Comparison of ENCODE assay signal across 28 mouse cellular contexts in the genomic region with DNA sequence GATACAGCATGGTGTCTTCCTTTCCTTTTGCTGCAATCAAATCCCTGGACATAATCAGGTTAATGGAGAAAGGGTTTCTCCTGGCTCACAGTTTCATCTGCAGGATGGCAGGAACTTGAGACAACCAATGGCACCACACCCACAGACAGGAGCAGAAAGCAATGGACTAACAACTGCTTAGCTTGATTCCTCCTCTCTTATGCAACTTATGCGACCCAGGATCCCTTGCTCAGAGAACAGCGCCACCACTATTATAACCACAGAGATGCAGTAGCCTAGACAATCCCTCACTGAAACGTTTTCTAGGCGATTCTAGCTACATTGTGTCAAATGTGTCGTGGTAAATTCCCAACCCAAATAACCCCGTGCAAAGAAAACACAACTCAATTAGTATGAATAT. TPM values are rescaled to one million over a fixed set of nuclear protein-coding genes. Genes with fewer than 3 reads are reported as not detected.
A peak's percentile ranks its signal among the peaks of the same experiment; 100 is the strongest.
DNase-seq lines count a peak whose midpoint lies in the region; ATAC-seq and TF ChIP-seq lines count a peak whose summit lies in the region.
"Had no signal": no experiment of that assay in that cellular context is flagged by ENCODE, and none has a peak within 500 bp of the region (broad histone marks: within the 10 kb centered on the region; RNA-seq: fewer than 3 reads in every experiment).

No protein-coding gene starts in this region.

- H3K9me3 ChIP-seq in heart, embryonic 11.5 days (replicated peaks; ENCODE audit: control insufficient read depth, low read length) = no peaks in the 10 kb centered on the region
- H3K9me3 ChIP-seq in lung, postnatal 0 days (ENCODE audit: low read length) = no peaks in the 10 kb centered on the region
- H3K9me3 ChIP-seq in MEL (replicated peaks; ENCODE audit: insufficient read depth, low read length) = no peaks in the 10 kb centered on the region
- no peaks in the 10 kb centered on the region for H3K9me3 ChIP-seq in hindbrain, embryonic 11.5 days (ENCODE audit: control insufficient read depth, low read length)
- H3K9me3 ChIP-seq: embryonic facial prominence, embryonic 12.5 days; forebrain, embryonic 15.5 days; hindbrain, embryonic 12.5 days; limb, embryonic 10.5 days; limb, embryonic 15.5 days; midbrain, embryonic 13.5 days had no signal

- H3K4me1 ChIP-seq in heart, embryonic 11.5 days (ENCODE audit: control insufficient read depth, insufficient read depth, low read length) = no peaks in the 10 kb centered on the region; the same call in 1 of the 2 replicates
- peaks cover 5% of the 10 kb centered on the region; the same call in 1 of the 2 replicates for H3K4me1 ChIP-seq in lung, postnatal 0 days (ENCODE audit: insufficient read depth, low read depth, low read length)
- peaks cover 45 to 54% of the 10 kb centered on the region in 2 experiments for H3K4me1 ChIP-seq in MEL (ENCODE audit: control insufficient read depth in 1 of 2, insufficient read depth in 2 of 2, low read length in 2 of 2)
- no peaks in the 10 kb centered on the region for H3K4me1 ChIP-seq in hindbrain, embryonic 11.5 days (replicated peaks; ENCODE audit: control insufficient read depth, insufficient read depth, low read length)

- WGBS in heart, embryonic 11.5 days (ENCODE audit: insufficient replicate concordance) = 71% methylated on average over 6 of the region's 6 CpGs
- 78% methylated on average over 6 of the region's 6 CpGs for WGBS in lung, postnatal 0 days
- 68% methylated on average over 6 of the region's 6 CpGs for WGBS in hindbrain, embryonic 11.5 days

- H3K36me3 ChIP-seq in heart, embryonic 11.5 days (ENCODE audit: control insufficient read depth, insufficient read depth, low read length) = no peaks in the 10 kb centered on the region
- no peaks in the 10 kb centered on the region for H3K36me3 ChIP-seq in lung, postnatal 0 days (ENCODE audit: insufficient read depth, low read length)
- peaks cover 4 to 61% of the 10 kb centered on the region in 2 experiments for H3K36me3 ChIP-seq in MEL (ENCODE audit: control insufficient read depth in 1 of 2, insufficient read depth in 2 of 2, low read length in 2 of 2)
- H3K36me3 ChIP-seq in hindbrain, embryonic 11.5 days (ENCODE audit: control insufficient read depth, insufficient read depth, low read length) = no peaks in the 10 kb centered on the region
- H3K36me3 ChIP-seq: embryonic facial prominence, embryonic 12.5 days; forebrain, embryonic 15.5 days; hindbrain, embryonic 12.5 days; limb, embryonic 10.5 days; limb, embryonic 15.5 days; midbrain, embryonic 13.5 days had no signal

- 0 out of 2 replicates have a peak, but pooled peaks have one; percentile 18 for TF ChIP-seq CTCF in lung, postnatal 0 days (IDR thresholded peaks at IDR 0.05)
- TF ChIP-seq CTCF in MEL (IDR thresholded peaks at IDR 0.05 in 2 of 3, conservative IDR thresholded peaks at IDR 0.05 in 1 of 3; ENCODE audit: control insufficient read depth in 1 of 3, insufficient read depth in 1 of 3, low read depth in 2 of 3, low read length in 3 of 3, poor library complexity in 1 of 3, severe bottlenecking in 1 of 3) = peak; percentile 31 to 60 (median 54); a peak in 5 of 6 replicates
- TF ChIP-seq CTCF in left cerebral cortex, adult 2 months (IDR thresholded peaks at IDR 0.05) = no peak

- H3K79me2 ChIP-seq in MEL (ENCODE audit: control insufficient read depth, insufficient read depth, low read length, poor library complexity) = peaks cover 29% of the 10 kb centered on the region

- no peak overlapping the region for H3K27ac ChIP-seq in heart, embryonic 11.5 days (ENCODE audit: low read depth, low read length)
- no peak overlapping the region for H3K27ac ChIP-seq in lung, postnatal 0 days (ENCODE audit: low read length)
- H3K27ac ChIP-seq in MEL (ENCODE audit: control insufficient read depth, low read depth, low read length) = peak overlapping the region; percentile 97
- H3K27ac ChIP-seq in hindbrain, embryonic 11.5 days (ENCODE audit: low read depth, low read length) = no peak overlapping the region
- no peak overlapping the region for H3K27ac ChIP-seq in left cerebral cortex, adult 2 months
- H3K27ac ChIP-seq: embryonic facial prominence, embryonic 12.5 days; forebrain, embryonic 15.5 days; heart, adult 2 months; hindbrain, embryonic 12.5 days; hindbrain, postnatal 0 days; limb, embryonic 10.5 days; limb, embryonic 15.5 days; midbrain, embryonic 13.5 days had no signal

- H3K4me2 ChIP-seq in heart, embryonic 11.5 days = no peak overlapping the region
- H3K4me2 ChIP-seq in lung, postnatal 0 days (replicated peaks; ENCODE audit: low read depth, low read length) = no peak overlapping the region
- no peak overlapping the region for H3K4me2 ChIP-seq in hindbrain, embryonic 11.5 days (replicated peaks; ENCODE audit: low read depth, low read length)
- H3K4me2 ChIP-seq: embryonic facial prominence, embryonic 12.5 days; forebrain, embryonic 15.5 days; hindbrain, embryonic 12.5 days; limb, embryonic 15.5 days; midbrain, embryonic 13.5 days had no signal

- H3K9ac ChIP-seq in heart, embryonic 11.5 days (ENCODE audit: low read depth, low read length) = no peak overlapping the region
- no peak overlapping the region for H3K9ac ChIP-seq in lung, postnatal 0 days (replicated peaks; ENCODE audit: low read depth)
- H3K9ac ChIP-seq in MEL (ENCODE audit: control insufficient read depth, low read depth, low read length, poor library complexity, severe bottlenecking) = peak overlapping the region; percentile 27
- no peak overlapping the region for H3K9ac ChIP-seq in hindbrain, embryonic 11.5 days (ENCODE audit: low read depth, low read length)
- H3K9ac ChIP-seq: embryonic facial prominence, embryonic 12.5 days; forebrain, embryonic 15.5 days; hindbrain, embryonic 12.5 days; limb, embryonic 15.5 days; midbrain, embryonic 13.5 days had no signal

- ATAC-seq in heart, embryonic 11.5 days (replicated peaks; ENCODE audit: insufficient number of reproducible peaks, low FRiP score, low TSS enrichment) = no peak
- ATAC-seq in lung, postnatal 0 days = no peak
- no peak for ATAC-seq in hindbrain, embryonic 11.5 days (ENCODE audit: low FRiP score)
- ATAC-seq: forebrain, embryonic 15.5 days; hindbrain, postnatal 0 days; intestine, embryonic 16.5 days; midbrain, embryonic 13.5 days had no signal

- H3K4me3 ChIP-seq in heart, embryonic 11.5 days (ENCODE audit: low read depth, low read length) = no peak overlapping the region
- no peak overlapping the region for H3K4me3 ChIP-seq in lung, postnatal 0 days (ENCODE audit: low read depth, low read length)
- peak overlapping the region; percentile 13 to 40 for H3K4me3 ChIP-seq in MEL (ENCODE audit: control insufficient read depth in 1 of 2, insufficient read depth in 1 of 2, low read depth in 2 of 2, low read length in 2 of 2)
- no peak overlapping the region for H3K4me3 ChIP-seq in hindbrain, embryonic 11.5 days (ENCODE audit: low read depth, low read length)
- H3K4me3 ChIP-seq in left cerebral cortex, adult 2 months = no peak overlapping the region
- H3K4me3 ChIP-seq: embryonic facial prominence, embryonic 12.5 days; forebrain, embryonic 15.5 days; heart, adult 2 months; hindbrain, embryonic 12.5 days; limb, embryonic 10.5 days; limb, embryonic 15.5 days; midbrain, embryonic 13.5 days had no signal

- H3K27me3 ChIP-seq in heart, embryonic 11.5 days (ENCODE audit: control insufficient read depth, insufficient read depth, low read length) = 0 out of 2 replicates have a peak, but pooled peaks cover 2% of the 10 kb centered on the region
- H3K27me3 ChIP-seq in lung, postnatal 0 days (replicated peaks; ENCODE audit: insufficient read depth, low read length) = no peaks in the 10 kb centered on the region
- no peaks in the 10 kb centered on the region for H3K27me3 ChIP-seq in MEL (ENCODE audit: control insufficient read depth in 1 of 2, insufficient read depth in 2 of 2, low read length in 2 of 2)
- no peaks in the 10 kb centered on the region for H3K27me3 ChIP-seq in hindbrain, embryonic 11.5 days (ENCODE audit: control insufficient read depth, insufficient read depth, low read length)
- H3K27me3 ChIP-seq: embryonic facial prominence, embryonic 12.5 days; forebrain, embryonic 15.5 days; limb, embryonic 15.5 days had no signal

- no peak for TF ChIP-seq EP300 in lung, postnatal 0 days (IDR thresholded peaks at IDR 0.05)
- no peak; a peak in 1 of 4 replicates for TF ChIP-seq EP300 in MEL (IDR thresholded peaks at IDR 0.05; ENCODE audit: low read depth in 1 of 2, low read length in 2 of 2)

- TF ChIP-seq RAD21 in MEL (IDR thresholded peaks at IDR 0.05; ENCODE audit: low read depth, low read length) = no peak; the same call in 1 of the 2 replicates

- intact Hi-C loops in left cerebral cortex, adult 2 months (cut with DNase I) = no loop called here

- peak in 1 of 2 experiments; percentile 57; a peak in 2 of 4 replicates for TF ChIP-seq POLR2A in MEL (IDR thresholded peaks at IDR 0.05; ENCODE audit: control insufficient read depth in 1 of 2, insufficient read depth in 1 of 2, low read depth in 1 of 2, low read length in 2 of 2, poor library complexity in 1 of 2)

- peak; percentile 74 for DNase-seq in heart, adult 11 months
- DNase-seq in lung, postnatal 0 days (ENCODE audit: low spot score) = no peak
- no peak for DNase-seq in lung, postnatal 25 days (ENCODE audit: low spot score)
- DNase-seq in MEL (ENCODE audit: low read depth, low spot score) = peak; percentile 89
- DNase-seq in adipocyte (ENCODE audit: low spot score) = peak; percentile 16
- DNase-seq in hindbrain, embryonic 11.5 days (ENCODE audit: low spot score) = no peak
- DNase-seq in left cerebral cortex, adult 2 months (ENCODE audit: extremely low spot score in 1 of 2, low spot score in 2 of 2) = no peak
- DNase-seq: adrenal gland, postnatal 14 days; cerebellum, adult 11 months; cerebellum, adult 9-10 months; embryo, embryonic 11 days; gastrocnemius, postnatal 36 days; heart, adult 2 months; heart, postnatal 14 days; kidney, adult 9 months; kidney, postnatal 10 days; layer of hippocampus, postnatal 36 days; lung, adult 2 months; lung, postnatal 14 days had no signal

RNA-seq across cellular contexts. Expression of a gene that starts 2.0 kb away (rescaled TPM):
- polyA plus RNA-seq in heart, embryonic 11.5 days (2014; fragmentation: Nextera tagmentation; extraction: Ambion mirVana) = 11.6 and 14.4 TPM in 2 replicates
- polyA plus RNA-seq in lung, postnatal 0 days (2015; fragmentation: Nextera tagmentation; extraction: Ambion mirVana) = 14.7 and 17.0 TPM in 2 replicates
- total RNA-seq in MEL (2012; rRNA removed) = 35.4 and 37.9 TPM in 2 replicates
- 100 to 1,000 TPM in 1 of 2 experiments, 10 to 100 TPM in 1; 64.3 to 321 TPM for polyA plus RNA-seq in MEL (2012; ENCODE audit: insufficient read depth in 1 of 2, insufficient read length in 2 of 2, low read depth in 1 of 2, low replicate concordance in 2 of 2, missing spikeins in 1 of 2)
- polyA plus RNA-seq in hindbrain, embryonic 11.5 days (2014; fragmentation: Nextera tagmentation; extraction: Ambion mirVana) = 6.9 and 10.4 TPM in 2 replicates
- total RNA-seq in left cerebral cortex, adult 2 months (2021) = 10 to 100 TPM; 15.4 to 15.6 TPM

RNA-seq across cellular contexts. Expression of a gene that starts 36.3 kb away (rescaled TPM):
- 12.6 and 12.7 TPM in 2 replicates for polyA plus RNA-seq in heart, embryonic 11.5 days (2014; fragmentation: Nextera tagmentation; extraction: Ambion mirVana)
- 36.6 and 38.4 TPM in 2 replicates for polyA plus RNA-seq in lung, postnatal 0 days (2015; fragmentation: Nextera tagmentation; extraction: Ambion mirVana)
- 9.6 and 14.1 TPM in 2 replicates for total RNA-seq in MEL (2012; rRNA removed)
- polyA plus RNA-seq in MEL (2012; ENCODE audit: insufficient read depth in 1 of 2, insufficient read length in 2 of 2, low read depth in 1 of 2, low replicate concordance in 2 of 2, missing spikeins in 1 of 2) = 10 to 100 TPM in 1 of 2 experiments, not detected in 1; 12.1 TPM
- 7.7 and 8.9 TPM in 2 replicates for polyA plus RNA-seq in hindbrain, embryonic 11.5 days (2014; fragmentation: Nextera tagmentation; extraction: Ambion mirVana)
- 1 to 10 TPM; 2.5 to 3.3 TPM for total RNA-seq in left cerebral cortex, adult 2 months (2021)

Comparison
In these comparisons a context has a peak if more than half of its experiments do, and no peak if none do; other contexts are left out.
1. DNase-seq: peak in heart, adult 11 months (single experiment), MEL (single experiment) and adipocyte (single experiment); none in lung, postnatal 0 days (single experiment), lung, postnatal 25 days (single experiment), hindbrain, embryonic 11.5 days (single experiment) and left cerebral cortex, adult 2 months (0 of 2).
2. H3K4me3 ChIP-seq: peak in MEL (2 of 2); none in heart, embryonic 11.5 days (single experiment), lung, postnatal 0 days (single experiment), hindbrain, embryonic 11.5 days (single experiment) and left cerebral cortex, adult 2 months (single experiment).